Mouse (Mus musculus) heart, postnatal 36 days (tissue): ENCODE measurements at regions not wholly inside any gene's neighbourhood (a gene's known extent, or its start where the extent isn't known, plus 50 kb on each side); places are given as distances from the start of the nearest gene placed in this dataset.

Experiments
- DNase-seq, 2 experiments: peaks; one replicate each; pipeline ENCODE4 v3.0.0; 2021 to 2022
- intact Hi-C: fragments of 180-260 bp; cut with DNase I; formaldehyde crosslinking; loops from one replicate; pipeline ENCODE4 v1.15.1; 2025

DNA sequence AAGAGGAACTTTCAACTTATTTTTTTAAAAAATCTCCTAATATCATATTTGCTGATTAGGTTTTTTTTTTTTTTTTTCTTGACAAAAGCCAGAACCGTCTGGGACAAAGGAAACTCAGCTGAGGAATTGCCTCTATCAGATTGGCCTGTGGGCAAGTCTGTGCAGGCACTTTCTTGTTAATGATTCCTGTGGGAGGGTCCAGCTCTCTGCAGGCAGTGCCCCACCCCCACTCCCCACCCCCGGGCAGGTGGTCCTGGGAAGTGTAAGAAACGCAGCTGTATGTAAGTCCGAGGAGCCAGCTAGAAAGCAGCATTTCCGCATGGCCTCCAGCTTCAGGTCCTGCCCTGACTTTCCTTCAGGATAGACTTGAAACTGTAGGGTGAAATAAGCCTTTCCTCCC is 377.7 kb downstream of the Sox2 start:
- DNase-seq: no peak
- intact Hi-C loops: no loop called here

DNA sequence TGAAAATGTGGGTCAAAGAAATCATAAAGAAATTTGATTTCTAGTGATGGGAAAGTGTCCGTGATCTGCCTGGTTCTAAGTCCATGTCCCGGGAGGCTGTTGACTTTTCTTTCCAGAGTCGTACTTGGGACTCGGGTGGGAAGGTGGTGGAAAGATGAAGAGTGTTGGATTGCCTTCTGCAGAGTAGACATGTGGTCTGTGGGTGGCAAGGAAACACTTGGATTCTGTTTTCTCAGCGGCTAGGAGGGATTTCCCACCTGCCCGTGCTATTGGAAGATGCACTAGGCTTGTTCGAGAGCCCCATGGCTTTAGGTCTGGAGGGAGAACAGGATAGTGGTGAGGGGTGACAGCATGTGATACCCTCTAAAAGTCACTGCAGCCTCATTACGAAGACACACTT is 379.7 kb downstream of the Sox2 start:
- no peak for DNase-seq
- intact Hi-C loops: no loop called here

DNA sequence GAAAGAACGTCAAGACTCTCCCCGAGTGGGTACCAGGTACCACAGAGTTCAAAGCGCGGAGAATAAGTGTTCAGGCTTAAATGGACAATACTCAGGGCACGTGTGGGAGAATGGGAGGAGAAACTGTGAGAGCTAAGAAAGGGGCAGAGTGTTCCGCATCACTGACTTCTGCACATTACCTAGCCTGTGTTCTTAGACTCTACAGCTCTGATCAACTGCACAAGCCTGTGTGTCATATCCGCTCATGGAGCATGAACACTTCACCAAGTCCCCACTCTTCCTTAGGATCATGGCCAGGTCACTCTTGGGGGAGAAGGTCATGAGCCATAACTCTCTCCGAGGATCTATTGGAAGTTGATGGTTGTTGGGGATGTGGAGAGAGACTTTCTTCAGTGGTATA is 383.4 kb downstream of the Sox2 start:
- no peak for DNase-seq

DNA sequence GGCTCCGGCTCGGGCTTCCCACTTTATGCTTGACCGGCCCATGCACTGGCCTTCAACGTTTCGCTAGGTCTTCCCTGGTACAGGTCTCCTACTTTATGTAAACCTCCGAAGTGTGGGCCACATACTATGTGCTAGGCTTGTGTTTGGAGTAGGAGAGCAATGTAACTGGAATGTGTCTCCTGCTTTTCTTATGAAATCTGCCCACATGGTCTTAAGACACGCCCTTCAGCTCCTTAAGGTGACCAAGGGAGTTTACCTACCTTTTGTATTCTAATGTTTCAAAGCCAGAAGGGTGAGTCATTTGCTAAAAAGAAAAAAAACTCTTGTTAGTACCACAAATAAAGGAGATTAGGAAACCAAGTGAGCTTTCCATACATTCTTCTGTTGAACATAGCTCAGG is 385.0 kb downstream of the Sox2 start:
- intact Hi-C loops: no loop called here
- DNase-seq: no peak

More for the DNA sequence above, 383.4 kb downstream of the Sox2 start:
- intact Hi-C loops: no loop called here

DNA sequence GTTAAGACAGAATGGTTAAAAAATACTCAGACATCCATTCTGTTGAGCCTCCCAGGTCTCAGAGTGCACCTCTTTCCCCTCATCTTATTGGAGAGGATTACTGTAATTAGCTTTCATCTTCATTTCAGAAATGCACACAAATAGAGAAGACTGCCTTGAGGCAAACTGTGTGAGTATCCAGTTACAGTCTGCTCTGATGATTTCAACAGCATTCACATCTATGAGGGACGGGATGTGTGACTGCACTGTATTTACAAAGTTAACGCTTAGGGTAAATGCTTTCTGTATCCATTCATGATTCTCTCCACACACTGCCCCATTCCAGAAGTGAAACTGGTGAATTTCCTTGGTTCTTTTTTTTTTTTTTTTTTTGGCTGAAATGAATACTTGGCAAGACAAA is 393.5 kb downstream of the Sox2 start:
- no peak for DNase-seq
- intact Hi-C loops: no loop called here

DNA sequence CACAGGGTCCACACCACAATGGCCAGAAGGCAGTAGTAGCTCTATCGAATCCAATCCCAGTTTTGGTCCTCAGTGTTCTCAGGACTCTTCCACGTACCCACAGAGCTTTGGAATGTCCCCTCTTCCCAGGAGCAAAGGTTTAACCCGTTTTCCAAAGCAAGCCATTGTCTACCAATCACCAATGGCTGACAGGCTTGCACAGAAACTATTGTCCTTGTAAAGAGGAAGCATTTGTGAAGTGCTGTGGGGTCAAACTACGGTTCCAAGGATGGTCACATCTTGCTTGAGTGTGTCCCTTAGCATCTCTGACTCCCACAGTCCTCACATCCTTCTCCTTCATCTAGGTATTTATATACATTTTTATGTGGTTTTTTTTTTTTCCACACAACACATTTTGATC is 409.2 kb downstream of the Sox2 start:
- no peak for DNase-seq
- intact Hi-C loops: no loop called here

DNA sequence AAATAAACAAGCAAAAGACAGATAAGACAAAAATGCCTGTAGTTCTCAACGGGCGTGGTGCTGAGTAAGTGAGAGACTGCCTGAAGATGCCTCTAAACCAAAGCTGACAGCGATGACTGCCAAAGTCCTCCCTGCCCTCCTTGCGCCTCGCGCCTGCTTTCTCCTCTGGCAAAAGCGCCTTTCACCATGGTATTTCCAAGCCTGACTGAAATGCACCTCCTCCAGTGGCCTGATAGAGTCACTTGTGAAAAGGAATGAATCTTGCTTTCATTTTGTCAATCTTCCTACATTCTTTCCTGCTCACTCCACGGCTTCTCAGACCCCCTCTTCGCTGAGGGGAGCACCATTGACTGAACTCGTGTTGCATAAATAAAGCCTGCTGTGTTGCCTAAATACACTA is 409.8 kb downstream of the Sox2 start:
- no peak for DNase-seq
- intact Hi-C loops: no loop called here

DNA sequence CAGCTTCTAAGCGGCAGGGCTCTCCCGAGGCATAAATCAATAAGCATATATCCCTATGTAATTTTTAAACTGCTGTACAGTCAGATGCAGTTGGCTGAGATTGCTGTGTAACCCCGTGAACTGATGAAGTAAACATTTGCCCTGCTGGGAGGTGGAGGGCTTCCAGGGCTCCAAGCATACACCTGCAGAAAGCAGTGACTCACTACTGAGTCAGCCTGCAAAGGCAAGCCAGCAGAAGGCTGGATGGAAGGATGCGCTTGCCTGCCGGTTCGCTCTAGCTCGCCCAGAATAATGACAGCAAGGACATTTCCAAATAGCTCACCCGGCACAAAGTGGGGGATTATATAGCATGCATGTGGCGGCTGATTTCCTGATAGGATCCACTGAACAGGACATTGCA is 416.6 kb downstream of the Sox2 start:
- no peak for DNase-seq
- intact Hi-C loops: no loop called here

DNA sequence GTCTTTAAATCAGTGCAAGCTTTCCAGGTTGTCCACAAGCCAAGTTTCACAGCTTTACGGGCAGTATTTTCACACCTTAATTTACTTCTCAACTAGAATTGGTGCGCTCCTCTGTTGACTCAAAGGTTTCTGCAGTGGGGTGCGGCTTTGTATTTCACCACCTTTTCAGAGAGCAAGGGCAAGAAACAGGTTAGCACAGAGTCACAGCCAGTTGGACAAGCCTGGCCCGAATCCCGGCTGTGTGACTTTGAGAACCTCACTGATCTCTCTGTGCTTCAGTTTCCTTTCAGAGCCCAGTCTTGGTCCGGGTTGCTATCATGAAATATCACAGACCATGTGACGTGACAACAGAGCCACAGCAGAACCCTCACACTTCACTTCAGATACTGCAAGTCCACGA is 418.4 kb downstream of the Sox2 start:
- intact Hi-C loops: no loop called here
- no peak for DNase-seq

DNA sequence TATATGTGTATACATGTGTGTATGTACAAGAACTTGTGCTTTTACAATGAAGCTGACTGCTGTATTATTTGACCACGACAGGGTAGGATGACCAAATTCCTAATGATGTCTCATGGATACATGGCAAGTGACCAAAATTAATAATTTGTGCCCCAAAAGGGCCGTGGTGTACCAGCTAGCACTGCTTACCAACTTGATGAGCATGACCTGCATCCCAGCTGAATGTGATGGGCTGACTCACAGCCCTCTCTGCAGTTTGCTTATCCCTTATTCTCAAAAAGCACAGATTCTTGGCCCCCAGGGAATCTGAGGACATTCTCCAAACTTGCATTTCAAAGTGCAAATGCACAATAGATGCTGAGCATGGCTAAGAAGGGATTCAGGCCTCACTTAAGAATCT is 420.8 kb downstream of the Sox2 start:
- no peak for DNase-seq
- intact Hi-C loops: no loop called here

DNA sequence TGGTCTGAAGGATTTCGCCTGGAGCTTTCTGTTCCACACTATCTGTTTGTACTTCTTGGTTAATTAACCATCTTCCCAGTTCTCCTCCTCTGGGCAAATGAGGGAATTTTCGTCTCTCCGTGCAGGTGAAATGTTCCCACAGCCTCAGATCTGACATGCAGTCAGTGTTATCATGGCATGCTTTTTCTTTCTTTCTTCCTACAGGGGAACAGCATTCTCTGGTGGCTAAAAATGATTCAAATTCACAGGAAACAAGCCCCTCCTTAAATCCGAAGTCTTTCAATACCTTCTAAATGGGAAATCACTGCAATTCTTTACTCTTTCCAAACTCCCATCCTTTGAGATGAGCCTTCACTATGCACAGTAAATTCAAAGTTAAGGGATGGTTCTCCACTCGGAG is 429.7 kb downstream of the Sox2 start:
- intact Hi-C loops: no loop called here
- no peak for DNase-seq

DNA sequence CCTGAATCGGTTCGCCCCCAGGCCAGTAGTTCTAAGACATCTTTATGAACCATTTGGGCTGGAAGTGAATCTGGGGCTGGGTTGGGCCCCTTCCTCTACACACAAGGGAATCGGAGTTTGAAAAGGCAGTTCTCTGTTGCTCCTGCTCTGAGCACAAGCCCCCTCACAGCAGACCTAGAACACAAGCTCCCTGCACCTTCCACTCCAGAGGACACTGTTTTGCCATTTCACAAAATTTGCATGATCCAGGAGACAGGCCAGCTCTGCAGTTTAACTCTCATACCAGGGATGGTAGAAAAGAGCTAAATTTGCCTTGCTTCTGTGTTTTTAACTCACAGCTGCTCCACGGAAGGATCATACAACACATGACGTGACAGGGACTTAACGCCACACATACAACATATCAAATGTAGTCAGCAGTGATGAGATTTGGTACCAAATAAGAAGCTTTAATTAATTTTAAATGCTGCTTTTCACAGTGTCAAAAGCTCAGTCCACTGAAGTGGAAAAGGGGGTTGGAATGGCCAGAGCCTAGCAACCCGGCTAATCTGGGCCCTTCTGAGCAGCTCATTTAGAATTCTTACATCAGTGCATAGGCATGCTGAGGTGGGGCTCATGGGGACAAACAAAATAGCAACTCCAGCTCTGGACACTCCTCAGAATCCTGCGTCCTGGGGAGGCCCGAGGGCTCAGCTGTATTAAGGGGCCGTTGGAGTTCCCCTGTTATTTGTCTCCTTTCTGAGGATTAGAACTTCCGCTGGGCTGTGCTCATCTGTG is 434.1 kb downstream of the Sox2 start:
- intact Hi-C loops: no loop called here
- no peak for DNase-seq

DNA sequence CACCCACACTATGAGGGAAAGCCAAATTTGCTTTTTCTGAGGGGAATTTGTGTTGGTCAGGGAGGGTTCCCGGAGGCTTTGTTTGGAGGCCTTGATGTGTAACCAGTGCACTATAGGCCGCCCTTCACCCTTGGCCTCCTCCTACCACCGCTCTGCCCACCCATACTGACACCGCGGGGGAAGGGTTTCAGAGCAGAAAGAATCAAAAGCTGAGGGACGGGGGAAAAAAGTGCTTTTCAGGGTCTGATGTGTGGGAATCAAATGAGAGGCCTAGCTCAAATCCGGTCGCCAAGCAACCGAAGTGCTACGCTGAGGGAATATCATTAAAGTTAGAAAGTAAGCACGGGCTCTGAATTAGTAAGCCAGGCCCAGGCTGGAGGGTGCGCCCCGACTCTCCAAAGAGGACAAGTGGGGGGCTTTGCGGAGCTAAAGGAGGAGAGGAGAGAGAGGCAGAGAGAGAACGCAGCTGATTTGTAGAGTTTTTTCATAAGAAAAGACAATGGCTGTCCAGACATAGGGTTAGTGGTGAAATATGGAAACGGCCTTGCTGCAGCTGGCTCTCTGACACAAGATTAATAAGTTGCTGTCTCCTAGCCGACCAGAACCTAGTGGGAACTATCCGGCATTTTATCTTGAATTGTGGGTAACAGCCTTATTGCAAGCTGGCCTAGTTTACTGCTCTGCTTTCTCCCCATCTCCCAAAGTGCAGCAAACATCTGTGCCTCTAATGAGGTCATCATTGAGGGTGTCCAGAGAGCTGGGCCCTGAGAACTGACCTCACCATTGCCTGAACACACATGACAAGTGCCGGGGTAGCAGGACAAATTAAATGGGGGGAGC is 438.3 kb downstream of the Sox2 start:
- DNase-seq: no peak
- intact Hi-C loops: no loop called here

DNA sequence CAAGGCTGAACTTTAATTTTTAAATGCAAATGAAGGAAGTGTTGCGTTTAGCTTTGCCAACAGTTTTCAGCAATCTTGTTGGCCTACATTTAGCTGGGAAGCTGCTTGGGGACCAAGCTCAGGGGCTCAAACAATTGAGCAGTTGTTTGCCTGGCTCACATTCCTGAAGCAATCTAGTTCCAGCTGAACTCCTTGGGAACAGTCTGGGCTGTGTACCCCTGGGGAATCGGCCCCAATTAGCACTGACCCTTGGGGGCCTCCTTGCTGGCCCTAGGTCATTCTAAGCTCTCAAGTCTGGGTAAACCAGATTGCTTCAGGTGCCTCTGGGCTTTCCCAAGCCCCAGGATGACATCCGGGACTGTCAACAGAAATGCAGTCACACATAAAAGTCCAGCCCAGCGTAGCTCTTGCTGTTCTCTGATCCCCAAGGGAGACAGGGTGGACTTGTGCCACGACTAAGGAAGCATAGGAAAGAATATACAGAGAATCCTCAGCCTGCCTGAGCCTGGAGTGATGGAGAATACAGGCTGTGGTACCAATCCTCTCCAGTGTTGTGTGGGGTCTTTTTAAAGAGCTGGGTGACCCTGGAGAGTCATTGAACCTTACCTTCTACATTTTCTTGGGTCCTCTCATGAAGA is 440.4 kb downstream of the Sox2 start:
- intact Hi-C loops: no loop called here
- DNase-seq: peak; percentile 5 to 7

DNA sequence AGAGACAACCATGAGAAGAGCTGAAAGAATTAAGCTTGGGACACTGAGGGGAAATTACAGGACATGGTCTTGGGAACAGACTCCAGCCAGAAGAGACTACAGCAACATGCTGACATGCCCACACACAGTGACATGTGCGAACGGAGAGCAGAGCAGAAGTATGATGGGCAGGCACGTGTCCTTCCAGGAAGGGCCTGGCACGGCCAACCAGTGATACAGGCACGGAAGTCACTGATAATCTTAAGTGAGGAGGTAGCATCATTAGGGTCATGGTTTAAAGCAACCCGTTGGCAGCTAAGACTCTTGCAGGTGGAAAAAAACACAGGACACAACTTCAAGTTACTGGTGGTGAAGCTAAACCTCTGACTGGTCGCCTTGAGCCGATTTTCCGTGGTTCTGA is 442.8 kb downstream of the Sox2 start:
- intact Hi-C loops: no loop called here
- no peak for DNase-seq

DNA sequence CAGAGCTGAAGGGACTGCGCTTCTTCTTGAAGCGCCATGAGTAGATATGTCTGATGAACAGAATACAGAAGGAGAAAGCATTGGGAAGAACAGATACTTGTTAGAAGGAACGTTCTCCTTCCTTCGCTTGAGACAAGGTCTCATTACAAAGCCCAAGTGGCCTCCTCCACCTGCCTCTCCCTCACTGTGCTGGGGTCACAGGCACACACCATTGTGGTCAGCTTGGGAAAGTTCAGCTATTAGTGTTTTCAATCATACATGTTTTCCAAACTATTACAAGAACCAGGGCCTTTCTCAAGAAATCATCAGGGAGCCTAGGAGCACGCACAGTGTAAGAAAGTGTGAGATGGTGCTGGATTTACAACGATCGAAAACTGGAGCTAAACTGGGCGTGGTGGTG is 445.0 kb downstream of the Sox2 start:
- DNase-seq: no peak
- intact Hi-C loops: loop anchor here (5.0 kb wide), 1 partner anchor 1138 kb away; no protein-coding TSS in a partner anchor

DNA sequence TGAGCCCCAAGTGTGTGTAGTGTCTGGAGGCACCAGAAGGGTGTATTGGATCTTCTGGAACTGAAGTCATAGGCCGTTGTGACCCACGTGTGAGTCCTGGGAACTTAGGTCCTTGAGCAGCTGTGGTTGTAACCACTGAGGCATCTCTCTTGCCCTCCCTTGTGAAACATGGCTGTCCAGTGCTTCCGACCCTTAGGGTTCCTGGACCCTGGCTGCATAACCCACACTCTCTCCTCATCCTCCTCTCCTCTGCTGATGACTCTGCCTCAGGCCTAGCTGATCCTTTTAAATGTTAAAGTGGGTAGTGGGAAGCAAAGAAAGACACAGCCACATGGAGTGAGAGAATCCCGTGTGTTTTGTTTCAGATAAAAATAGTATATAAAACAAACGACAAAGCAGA is 446.2 kb downstream of the Sox2 start:
- DNase-seq: no peak
- intact Hi-C loops: loop anchor here (5.0 kb wide), 1 partner anchor 1139 kb away; no protein-coding TSS in a partner anchor

DNA sequence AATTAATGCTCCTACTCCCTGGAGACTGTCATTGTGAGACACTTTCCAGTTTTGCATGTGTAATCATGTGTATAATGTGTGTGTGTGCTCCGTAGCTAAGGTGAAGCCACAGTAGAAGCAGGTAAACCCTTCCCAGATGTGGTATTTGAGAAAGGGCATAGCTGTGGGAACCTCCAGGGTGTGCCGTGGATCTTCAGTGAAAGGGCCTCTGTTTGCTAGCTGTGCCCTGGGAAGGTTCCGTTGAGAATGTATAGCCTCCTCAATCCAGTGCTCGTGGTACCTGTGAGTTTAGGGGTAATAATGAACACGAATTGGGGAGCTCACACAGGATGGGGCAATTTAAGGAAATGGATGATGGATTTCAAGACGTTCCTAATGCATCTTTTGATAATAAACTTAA is 447.6 kb downstream of the Sox2 start:
- intact Hi-C loops: loop anchor here (5.0 kb wide), 1 partner anchor 1140 kb away; no protein-coding TSS in a partner anchor
- DNase-seq: no peak

DNA sequence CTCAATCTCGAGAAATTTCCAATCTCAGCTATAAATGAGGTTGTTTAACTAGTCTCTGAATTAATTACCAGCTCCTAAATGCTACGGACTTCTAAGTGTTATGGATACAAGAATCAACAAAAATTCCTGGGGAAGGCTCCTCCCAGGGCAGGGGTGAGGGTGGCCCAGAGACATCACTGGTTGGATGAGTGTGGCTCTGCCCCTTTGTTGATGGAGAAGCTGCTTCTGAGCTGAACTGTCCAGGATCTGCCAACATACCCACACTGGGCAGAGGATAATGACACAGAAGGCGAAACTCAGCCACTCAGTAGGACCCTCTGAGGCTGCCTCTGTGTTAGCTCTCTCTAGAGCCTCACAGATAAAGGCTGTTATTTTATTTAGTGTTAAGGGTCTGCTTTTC is 449.0 kb downstream of the Sox2 start:
- no peak for DNase-seq
- intact Hi-C loops: loop anchor here (5.0 kb wide), 1 partner anchor 1142 kb away; no protein-coding TSS in a partner anchor

DNA sequence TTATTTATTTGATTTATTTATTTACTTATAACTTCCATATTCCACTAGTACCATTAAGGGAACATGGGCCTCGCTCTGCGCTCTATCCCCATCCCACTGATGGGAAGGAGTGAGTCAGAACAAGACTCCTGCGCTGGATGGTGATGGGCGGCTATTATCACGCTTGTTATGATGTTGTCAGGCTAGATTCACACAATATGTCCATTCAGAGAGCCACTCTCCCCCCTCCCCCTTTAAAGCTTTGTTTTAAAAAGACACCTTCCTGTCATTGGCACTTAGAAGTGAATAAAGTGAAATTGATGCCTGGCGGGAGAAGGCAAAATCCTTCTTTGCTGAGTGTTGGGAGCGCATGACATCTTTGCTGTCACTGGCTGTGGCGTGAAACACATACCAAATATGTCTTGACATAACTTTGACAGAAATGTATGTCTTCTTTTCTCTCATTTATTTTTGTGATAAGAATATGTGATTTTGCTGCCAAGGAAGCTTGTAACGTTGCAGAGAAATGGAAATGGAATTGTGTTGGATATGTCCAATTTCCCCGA is 449.7 kb downstream of the Sox2 start:
- intact Hi-C loops: loop anchor here (5.0 to 10.0 kb wide), 4 partner anchors 385 to 1275 kb away; no protein-coding TSS in a partner anchor
- DNase-seq: no peak

DNA sequence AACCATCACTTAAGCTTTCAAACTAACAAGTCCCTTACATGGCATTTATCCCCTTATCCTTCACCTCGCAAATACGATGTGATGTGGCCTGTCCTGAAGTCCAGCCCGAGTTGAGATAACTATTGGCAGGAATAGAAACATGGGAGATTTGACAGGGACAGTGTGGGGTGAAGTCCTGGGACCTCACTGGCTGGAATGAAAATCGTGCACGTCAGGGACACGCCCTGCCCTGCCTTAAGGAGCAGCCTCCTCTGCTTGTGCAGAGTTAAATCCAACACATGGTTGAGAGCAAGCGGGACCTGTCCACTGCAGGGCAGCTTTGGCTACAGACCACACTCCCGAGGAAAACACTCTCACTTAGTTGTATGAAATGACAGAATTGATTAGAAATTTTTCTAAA is 451.1 kb downstream of the Sox2 start:
- no peak for DNase-seq
- intact Hi-C loops: loop anchor here (10.0 kb wide), 3 partner anchors 384 to 1276 kb away; no protein-coding TSS in a partner anchor
